Mouse (Mus musculus) brain, adult 2 months (tissue): ENCODE data around the gene Lmod1.
A peak's percentile ranks its signal among the peaks of the same experiment; 100 is the strongest.

Source experiments
- DNase-seq: peaks from one replicate; pipeline ENCODE4 v3.0.0; 2011; ENCODE audit warnings: low read depth, low spot score

Lmod1 gene

DNA sequence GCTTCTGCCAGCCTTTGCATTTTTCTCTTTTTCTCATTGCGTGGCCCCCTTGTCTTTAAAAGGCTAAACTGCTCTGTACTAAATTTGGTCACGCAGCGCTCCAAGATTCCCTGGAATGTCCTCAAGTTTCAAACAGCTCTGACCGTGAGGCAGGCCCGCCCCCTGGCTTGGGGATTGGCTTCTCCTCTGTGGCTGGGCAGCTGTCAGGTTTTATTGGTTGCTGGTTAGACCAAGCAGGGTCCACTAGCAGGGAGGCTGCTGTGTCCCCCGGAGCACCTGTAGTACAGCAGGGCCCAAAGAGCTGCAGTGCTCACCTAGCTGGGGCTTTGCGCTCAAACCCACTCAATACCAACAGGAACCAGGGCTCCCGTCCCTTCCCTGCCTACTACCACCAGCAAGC lies at the start of gene Lmod1:
Gene Lmod1 (plus strand): TSS at position 237 of the 400 bp plus-strand sequence.
- DNase-seq, result no peak

DNA sequence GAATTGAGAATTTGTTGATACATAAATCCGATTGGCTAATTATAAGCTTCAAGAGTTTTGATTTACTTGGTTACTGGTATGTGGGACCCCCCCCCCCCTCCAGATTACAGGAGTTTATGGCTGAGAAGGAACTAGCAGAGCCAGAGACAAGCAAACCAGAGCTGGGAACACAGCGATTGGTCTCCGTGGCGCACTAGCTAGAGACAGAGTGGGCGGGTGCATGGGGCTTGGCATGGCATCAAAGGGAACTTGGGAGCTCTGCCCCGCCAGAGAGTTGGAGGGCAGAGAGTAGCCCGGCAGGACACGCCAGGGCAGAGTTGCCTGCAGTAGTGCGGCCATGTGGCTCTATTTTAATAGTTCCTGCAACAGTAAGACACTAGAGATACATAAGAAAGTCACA lies 44.0 kb upstream of the Lmod1 start:
- DNase-seq, result peak; percentile 84

DNA sequence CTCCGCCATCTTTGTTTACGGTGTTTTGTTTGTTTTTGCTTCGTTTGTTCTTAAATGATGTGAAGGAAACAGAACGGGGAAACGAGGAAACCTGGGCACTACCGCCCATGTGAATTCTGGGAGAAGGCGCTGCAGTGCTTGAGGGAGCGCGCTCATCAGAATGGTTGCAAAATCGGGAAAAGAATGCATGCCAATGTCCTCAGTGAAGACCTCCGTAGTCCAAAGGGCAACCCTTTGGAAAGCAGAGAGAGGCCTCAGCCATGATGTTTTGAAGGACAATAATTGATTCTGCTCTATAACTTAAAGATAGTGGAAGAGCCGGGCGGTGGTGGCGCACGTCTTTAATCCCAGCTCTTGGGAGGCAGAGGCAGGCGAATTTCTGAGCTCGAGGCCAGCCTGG lies 42.8 kb upstream of the Lmod1 start:
- no peak for DNase-seq

DNA sequence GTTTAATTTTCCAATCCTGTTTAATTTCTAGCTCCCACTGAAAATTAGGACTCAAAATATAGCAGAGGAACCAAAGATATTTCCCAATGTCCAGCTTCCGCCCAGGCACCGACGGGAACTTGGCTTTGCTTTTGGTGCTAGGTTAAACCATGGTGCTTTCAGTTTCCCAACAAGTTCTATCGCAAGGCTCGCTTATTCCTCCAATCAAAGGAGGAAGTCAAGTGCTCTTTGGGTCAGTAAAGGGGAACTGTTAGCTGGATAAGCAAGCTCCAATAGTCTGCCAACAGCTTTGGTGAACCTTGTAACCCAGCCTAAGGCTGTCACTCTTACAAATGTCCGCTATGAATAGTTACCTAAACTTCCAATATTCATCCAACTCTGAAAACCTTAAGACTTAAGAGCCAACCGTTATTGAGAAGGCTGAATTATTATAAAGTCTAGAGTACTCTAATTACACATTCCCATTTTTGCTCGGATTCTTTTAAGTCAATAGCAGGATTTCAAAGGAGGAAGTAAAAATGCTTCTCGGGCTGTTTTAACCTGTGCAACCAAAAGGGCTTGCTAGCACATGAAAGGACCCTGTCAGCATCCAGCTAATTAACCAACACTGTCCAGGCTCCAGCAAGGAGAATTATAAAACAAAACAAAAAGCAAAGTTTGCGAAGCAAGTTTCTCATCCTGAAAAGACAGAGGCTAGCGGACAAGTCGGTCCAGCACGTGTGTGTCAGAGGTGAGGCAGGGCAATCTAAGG lies 41.9 kb upstream of the Lmod1 start:
- DNase-seq, result peak; percentile 20

DNA sequence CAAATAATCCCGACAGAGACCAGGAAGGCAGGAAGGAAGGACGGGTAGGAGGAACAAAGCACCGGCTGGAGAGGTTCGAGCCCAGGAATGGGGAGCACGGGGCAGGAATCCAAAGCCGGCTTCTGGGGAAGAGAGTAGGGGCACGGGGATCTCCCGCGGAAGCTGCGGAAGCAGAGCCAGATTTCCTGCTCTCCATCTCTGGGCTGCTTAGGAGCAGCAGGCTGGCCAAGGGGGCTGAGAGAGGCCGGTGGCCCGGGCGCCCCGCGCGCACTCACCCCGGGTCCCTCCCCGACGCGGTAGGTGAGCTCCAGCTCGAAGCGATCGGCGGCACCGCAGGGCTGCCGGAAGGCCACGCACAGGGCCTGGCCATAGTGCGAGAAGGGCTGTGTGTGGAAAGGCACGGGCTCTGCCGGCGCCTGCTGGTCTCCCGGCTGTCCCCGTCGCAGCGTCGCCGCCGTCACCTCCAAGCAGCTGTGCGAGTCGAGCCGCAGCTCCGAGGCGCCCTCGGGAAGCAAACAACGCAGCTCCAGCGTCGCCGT lies 41.3 kb upstream of the Lmod1 start:
- peak; percentile 82 for DNase-seq

DNA sequence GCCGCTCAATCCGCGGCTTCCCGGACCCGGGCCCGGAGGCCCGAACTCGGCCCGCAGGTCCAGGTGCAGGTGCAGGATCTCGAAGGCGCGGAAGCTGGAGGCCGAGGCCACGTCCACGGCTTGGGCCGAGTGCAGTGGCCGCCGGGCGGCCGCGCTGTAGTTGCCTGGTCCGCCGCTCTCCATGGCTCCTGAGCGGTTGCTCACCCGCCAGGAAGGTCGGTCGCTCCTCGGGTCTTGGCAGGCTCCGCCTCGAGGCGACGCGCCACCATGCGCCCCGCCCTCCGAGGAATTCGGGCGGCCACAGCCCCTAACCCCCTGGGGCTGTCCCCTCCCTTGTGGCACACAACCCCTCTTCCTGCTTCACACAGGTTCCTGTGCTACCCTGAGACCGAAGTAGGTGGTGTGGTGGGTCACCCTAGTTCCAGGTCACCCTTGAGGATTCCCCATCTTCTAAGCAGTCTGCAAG lies 40.7 kb upstream of the Lmod1 start, which contains the start of gene Rnpep:
Gene Rnpep (minus strand): TSS at position 259 of the 466 bp plus-strand sequence.
- peak; percentile 88 for DNase-seq

DNA sequence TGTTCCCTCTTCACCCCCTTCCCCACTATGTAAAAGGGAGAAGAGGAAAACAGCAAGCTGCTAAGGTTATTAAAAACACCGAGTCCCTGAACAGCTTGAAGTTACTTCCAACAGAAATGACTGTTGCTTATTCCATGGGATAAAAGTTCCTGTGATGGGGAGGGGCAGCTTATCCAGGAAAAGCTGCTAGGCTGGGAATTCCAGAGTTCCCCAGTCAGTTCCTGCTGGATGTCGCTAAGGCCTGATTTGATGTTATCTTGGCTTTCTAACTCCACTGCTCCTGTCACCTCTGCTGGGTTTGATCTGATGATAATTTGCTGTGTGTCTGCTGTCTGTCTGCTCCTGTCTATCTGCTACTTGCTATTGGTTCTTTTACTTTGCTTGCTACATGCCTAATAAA lies 38.3 kb upstream of the Lmod1 start:
- DNase-seq, result no peak

DNA sequence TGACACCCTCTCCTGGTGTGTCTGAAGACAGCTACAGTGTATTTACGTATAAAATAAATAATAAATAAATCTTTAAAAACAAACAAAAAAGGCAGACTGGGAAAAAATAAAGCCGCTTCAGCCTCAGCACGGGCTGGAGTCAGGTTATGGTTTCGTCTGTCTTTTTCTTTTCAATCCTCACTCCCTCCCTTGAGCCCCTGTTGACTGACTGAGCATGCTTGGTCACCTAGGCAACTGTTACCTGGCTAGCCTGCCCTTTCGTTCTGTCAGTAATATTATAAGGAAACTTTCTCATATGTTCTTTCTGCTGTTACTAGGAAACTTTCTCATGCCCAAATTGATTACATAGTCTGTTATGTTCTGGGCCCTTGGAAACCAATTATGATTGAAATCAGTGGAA lies 33.7 kb upstream of the Lmod1 start:
- no peak for DNase-seq

DNA sequence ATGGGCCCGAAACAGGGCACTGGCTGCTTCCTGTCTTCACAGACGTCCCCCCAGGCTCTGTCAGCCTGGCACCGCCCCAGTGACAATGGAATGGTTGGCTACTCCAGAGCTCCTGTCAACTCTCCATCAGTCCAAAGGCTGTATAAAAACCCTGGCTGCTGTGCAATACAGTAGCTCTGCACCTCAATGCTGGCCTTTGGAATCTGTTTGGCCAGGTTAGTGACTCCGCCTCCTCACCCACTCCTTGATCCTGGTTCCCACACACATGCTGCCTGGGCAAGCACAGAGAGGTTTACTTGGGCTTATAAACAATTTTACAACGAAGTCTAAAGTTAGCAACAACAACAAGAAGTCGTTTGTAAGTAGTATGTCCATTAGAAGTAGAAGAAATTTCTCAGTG lies 13.3 kb upstream of the Lmod1 start:
- no peak for DNase-seq

DNA sequence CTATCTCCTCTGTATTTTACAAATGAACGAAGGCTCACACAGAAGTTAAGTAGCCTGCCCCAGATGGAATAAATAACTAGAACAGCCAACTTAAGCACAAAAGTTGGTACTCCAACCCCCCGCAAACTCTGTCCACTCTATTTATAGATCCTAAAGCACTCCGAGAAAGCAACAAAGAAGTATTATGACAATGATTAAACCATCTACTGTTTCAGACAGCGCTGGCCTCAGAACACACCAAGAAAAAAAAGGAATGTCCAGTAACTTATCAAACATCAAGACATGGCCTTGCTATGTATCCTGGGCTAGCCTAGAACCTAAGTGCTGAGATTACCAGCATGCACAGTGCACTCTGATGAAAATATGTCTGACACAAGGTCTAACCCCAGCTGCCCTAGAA lies 12.4 kb upstream of the Lmod1 start:
- no peak for DNase-seq

DNA sequence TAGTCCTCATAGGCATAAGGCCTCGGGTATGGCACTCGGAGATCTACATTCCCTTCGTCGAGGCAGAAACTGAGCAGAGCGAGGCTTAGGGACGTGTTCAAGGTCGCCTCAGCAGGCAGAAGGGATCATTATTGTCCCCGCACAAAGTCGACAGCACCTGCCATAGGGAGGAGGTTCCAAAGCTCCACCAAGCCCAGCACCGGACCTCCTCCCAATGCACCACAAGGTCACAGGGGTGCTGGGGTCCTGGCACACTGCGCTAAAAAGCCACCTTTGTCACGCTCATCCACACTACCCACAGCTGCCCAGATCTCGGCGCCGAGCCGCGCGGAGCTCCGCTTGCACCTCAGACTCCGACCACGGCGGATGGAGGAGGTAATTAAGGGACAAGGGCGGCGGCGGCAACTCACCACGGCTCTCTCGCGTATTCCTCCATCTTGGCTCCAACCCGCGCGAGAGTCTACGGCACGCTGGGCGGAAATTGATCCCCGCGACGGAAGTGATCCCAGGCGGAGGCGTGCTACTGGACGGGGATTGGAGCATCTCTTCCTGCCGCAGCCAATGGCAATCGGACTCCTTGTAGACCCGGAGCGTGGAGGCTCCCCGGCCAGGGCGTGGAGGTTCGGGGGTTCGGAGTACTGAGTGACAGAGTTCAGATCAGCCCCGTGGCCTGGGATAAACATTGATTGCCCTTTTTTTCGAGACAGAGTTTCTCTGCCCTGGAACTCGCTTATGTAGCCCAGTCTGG lies 11.1 kb upstream of the Lmod1 start, which contains the start of gene Timm17a:
Gene Timm17a (minus strand): TSS at position 495 of the 748 bp plus-strand sequence.
- DNase-seq, result peak; percentile 98

DNA sequence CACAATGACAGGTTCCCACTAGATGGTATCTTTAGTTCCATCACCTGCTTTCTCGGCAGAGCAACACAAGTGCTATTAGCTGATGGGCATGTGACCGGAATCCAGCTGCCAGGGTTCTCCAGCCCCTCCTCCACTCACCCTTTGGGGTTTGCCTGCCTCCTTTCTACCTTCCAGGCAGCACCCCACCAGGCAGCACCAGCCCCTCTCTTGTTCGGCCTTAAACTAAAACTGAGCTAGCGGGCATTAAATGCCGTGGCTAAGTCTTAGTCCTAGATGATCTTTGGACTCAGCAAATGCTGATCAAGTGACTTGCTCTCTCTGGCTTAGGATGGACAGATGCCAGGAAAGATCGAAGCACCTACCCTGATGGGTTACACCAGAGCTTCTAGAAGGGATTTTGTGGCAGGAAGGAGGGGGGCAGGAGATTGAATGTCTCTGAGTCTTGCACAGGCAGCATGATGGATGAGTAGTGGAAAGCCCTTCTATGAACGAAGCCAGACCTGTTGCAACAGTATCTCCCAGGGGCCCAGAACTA lies 1.2 kb upstream of the Lmod1 start:
- DNase-seq, result no peak

DNA sequence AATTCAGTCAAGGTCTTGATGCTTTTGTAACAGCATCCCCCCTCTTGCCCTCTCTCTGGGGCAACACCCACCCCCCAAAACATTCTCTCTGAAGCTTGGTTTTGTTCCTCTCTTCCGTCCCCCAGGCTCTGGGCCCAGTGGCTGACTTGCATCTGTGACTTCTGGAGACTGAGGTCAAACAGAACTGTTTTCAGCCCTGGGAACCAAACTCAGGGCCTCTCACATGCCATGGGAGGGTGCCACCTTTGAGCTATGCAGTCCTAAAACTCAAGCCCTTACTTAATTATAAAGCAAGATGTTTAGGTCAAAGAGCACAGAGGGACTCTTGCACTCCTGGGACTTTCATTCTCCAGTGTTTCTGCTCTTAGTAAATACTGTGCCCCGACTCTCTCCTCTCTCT lies 1.3 kb downstream of the Lmod1 start:
- no peak for DNase-seq

DNA sequence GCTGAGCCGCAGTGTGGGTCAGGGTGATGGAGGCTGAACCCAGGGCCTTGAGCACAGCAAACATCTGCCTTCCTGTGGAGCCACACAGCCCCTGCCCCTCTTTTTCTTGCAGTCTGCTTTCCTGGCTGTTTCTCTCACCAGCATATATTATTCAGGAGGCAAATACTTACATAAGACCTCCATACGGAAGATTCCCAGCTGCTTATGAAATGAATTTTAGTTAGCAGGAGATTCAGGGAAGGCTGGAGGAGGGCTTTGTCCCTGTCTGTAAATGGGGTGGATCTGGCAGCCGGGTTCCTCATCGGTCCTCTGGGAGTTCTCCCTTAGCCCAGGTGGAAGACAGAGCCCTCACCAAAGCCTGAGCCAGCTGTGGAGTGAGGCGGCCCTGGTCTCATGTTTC lies 3.8 kb downstream of the Lmod1 start:
- peak; percentile 54 for DNase-seq

DNA sequence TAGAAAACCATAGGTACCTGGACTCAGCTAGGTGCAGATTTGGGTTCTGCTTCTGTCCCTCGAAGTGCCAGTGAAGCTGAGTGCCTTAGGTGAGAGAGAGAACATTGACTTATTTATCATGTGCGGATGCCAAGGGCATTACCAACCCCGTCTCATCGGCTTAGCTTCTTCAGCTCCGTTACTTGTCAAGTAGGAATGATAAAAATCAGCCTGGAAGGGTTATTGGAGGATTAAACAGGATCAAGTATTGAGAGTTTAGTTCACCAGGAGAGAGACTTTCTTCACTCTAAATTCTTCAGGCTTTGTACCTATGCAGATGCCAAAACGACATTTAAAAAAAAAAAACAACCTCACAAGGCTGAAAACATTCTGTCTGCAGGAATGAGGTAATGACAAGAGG lies 6.0 kb downstream of the Lmod1 start:
- DNase-seq, result no peak

DNA sequence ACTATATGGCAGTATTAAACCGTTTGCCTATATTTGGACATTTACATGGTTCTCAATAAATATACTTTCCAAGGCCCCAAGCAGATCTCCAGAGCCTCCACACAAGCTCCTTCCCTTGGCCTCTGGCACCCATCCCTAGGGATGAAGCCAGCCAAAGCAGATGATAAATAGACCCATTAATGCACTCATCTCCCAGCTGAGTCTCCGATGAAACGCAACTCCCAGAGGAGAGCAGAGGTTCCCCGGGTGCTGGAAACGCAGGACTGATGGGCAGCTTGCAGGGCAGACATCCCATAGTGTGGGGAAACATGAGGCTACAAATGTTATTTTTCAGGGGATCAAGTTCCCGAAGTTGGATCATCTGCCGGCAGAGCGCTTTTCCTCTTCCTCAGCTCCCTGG lies 17.3 kb downstream of the Lmod1 start:
- DNase-seq, result no peak

DNA sequence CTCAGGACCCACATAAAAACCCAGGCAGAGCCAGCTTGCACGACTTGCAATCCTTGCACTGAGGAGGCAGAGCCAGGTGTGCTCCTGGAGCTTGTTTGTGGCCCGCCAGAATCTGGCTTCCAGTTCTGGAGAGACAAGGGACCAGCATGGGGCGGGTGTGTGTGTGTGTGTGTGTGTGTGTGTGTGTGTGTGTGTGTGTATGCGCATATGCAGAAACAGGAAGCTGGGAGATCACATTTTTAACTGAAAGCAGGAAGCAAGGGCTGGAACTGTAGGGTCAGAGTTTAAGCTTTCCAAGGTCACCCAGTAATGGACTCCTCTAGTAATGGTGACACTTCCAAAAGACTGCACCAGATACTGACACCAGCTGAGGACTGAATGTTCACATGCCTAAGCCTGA lies 19.4 kb downstream of the Lmod1 start:
- DNase-seq, result no peak

DNA sequence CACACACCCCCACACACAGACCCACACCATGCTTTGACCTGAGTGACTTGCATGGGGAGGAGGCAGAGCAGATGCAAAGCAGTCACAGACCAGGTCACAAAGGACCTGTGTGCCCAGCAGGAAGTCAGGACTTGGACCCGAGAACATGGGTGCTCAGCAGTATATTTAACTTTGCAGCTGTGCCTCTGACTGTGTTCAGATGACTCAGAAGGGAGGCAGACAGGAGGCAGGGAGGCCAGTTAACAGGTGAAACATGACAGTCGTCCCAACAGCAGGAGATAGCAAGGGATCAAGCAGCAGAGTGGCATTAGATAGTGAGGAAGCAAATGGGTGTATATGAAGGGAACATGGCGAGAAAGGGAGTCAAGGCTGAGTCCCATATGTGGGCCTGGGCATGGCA lies 22.3 kb downstream of the Lmod1 start:
- DNase-seq, result no peak

DNA sequence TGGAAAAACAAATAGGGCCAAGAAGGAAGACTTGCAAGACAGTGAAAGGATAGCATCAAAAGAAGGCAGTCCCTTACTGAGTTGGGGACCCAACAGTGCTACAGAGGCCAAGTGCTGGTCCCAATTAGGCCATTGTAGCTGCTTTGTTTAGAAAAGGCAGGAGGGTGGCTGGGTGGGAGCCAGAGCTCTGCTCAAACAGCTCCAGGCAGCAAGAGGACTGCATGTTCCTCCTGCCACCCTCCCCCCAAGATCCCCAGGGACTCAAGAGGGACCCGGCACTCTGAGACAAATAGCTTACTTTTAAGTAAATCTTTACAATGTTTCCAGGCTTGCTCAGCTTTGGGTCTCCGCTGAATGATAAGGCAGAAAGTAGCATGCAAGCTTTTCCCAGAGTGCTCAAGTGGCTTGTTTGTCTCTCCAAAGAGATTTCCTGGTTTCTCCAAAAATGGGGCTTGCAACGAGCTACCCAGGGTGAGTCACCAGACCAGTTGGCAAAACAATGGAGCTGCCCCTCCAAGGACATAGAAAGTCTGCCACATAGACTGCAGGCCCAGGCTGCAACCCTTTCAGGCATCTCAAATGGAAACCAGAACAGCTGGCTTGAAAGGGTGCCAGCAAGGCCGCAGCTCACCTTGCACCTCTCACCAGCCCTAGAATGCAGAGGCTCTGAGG lies 23.0 kb downstream of the Lmod1 start:
- DNase-seq, result peak; percentile 39

DNA sequence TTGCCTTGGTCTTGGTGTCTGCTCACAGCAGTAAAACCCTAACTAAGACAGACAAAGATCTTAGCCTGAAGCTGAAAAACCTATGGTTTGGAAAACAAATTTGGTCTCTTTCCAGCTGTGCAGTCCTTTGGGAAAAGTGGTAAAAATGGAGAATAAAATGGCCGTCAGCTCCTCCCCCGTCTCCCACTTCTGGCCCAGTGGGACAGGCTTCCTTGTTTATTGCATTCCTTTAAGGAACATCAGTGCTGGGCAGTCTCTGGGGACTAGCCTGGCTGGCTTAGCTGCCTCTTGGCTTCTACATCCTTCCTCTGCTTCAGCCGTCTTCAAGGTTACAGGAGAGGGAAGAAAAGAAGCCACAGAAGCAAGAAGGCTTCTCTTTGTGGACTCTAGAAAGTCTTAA lies 27.3 kb downstream of the Lmod1 start:
- no peak for DNase-seq

DNA sequence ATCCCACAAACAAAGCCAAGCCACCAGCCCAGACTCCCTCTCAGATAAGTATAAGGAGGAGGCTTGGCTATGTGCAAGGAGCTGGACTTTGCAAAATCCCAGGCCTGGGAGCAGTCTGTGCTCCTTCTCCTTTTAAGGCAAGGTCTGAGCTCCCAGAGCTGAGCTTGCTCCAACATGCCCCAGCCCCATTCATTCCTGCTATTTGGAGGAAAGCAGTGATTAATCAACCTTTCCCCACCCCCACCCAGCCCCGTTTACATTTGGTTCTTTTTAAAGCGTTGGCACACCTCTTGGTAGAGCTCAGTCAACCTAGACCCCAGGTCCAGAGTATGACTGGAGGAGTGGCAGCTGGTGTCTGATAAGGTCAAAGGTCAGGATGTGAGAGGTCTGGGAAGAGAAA lies 34.5 kb downstream of the Lmod1 start:
- no peak for DNase-seq

DNA sequence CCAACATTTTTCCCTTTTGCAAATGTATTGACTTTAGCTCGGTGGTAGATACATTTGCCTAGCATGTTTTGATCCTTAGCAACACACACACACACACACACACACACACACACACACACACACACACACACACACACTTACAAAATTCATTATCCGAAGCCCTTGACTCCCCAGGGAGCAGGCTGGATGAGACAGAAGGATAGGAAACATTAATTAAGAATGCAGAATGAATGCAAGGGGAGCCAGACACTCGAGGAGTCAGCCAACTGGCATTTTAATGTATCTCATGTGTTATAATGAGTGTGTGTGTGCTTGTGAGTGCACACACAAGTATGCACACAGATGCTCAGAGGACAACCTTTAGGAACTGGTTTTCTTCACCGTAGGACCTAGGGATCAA lies 36.9 kb downstream of the Lmod1 start:
- no peak for DNase-seq
